Mouse (Mus musculus) kidney, embryonic 15.5 days (tissue): ENCODE measurements at regions not wholly inside any gene's neighbourhood (a gene's known extent, or its start where the extent isn't known, plus 50 kb on each side); places are given as distances from the start of the nearest gene placed in this dataset.
A peak's percentile ranks its signal among the peaks of the same experiment; 100 is the strongest.

ENCODE experiments used
- ATAC-seq: fragments of 200-750 bp; cut with Nextera tagmentation; replicated peaks from 2 replicates; pipeline ENCODE4 v1.8.0; 2017; ENCODE audit warnings: moderate TSS enrichment; ENCODE audit not compliant: low FRiP score
- H3K27ac ChIP-seq: fragments of 300-500 bp; sonication (generic); 2 replicates; pipeline ENCODE4 v1.5.1; 2015; ENCODE audit warnings: mild to moderate bottlenecking, inconsistent platforms
- H3K27me3 ChIP-seq: fragments of 300-500 bp; sonication (generic); 2 replicates; pipeline ENCODE4 v1.6.1; 2015; ENCODE audit warnings: inconsistent platforms
- H3K36me3 ChIP-seq: fragments of 300-500 bp; sonication (generic); 2 replicates; pipeline ENCODE4 v1.6.1; 2015; ENCODE audit warnings: inconsistent platforms
- H3K4me1 ChIP-seq: fragments of 300-500 bp; sonication (generic); 2 replicates; pipeline ENCODE4 v1.6.1; 2015; ENCODE audit warnings: inconsistent platforms
- H3K4me2 ChIP-seq: fragments of 300-500 bp; sonication (generic); 2 replicates; pipeline ENCODE4 v1.6.1; 2015; ENCODE audit warnings: moderate library complexity, mild to moderate bottlenecking, inconsistent platforms
- H3K4me3 ChIP-seq: fragments of 300-500 bp; sonication (generic); replicated peaks from 2 replicates; pipeline ENCODE4 v1.5.1; 2015; ENCODE audit warnings: mild to moderate bottlenecking, inconsistent platforms
- H3K9ac ChIP-seq: fragments of 300-500 bp; sonication (generic); 2 replicates; pipeline ENCODE4 v1.6.1; 2015; ENCODE audit warnings: mild to moderate bottlenecking, inconsistent platforms
- H3K9me3 ChIP-seq: fragments of 300-500 bp; sonication (generic); replicated peaks from 2 replicates; pipeline ENCODE4 v1.6.1; 2016; ENCODE audit warnings: inconsistent platforms
- WGBS: fragments of 180-500 bp; shearing (Covaris S2); methylation state at CpG from one replicate; pipeline ENCODE4 v1.1.7; 2015; ENCODE audit warnings: mixed read lengths; 5-methylcytosine and 5-hydroxymethylcytosine counted together

GRCm38 (mm10) chr12:62404558-62404957 lies 881.6 kb downstream of the Lrfn5 start:
- no peaks in the 10 kb centered on the region for H3K9me3 ChIP-seq
- H3K36me3 ChIP-seq = no peaks in the 10 kb centered on the region
- no peak overlapping the region for H3K27ac ChIP-seq
- no peak overlapping the region for H3K4me2 ChIP-seq
- no peak overlapping the region for H3K4me3 ChIP-seq
- no peak overlapping the region for H3K9ac ChIP-seq
- no peaks in the 10 kb centered on the region for H3K4me1 ChIP-seq
- WGBS = 55% methylated on average over 2 of the region's 2 CpGs
- H3K27me3 ChIP-seq = no peaks in the 10 kb centered on the region
- ATAC-seq = no peak

- Histone ChIP-seq H3K36me3 (no peaks in the 10 kb centered on the region), H3K4me1 (no peaks in the 10 kb centered on the region), H3K9ac (no peak overlapping the region), H3K9me3 (no peaks in the 10 kb centered on the region), H3K4me2 (no peak overlapping the region), H3K4me3 (no peak overlapping the region), H3K27ac (no peak overlapping the region), H3K27me3 (no peaks in the 10 kb centered on the region)
- WGBS = 64% methylated on average over 2 of the region's 2 CpGs
- no peak for ATAC-seq
Observed at GRCm38 (mm10) chr12:62428692-62429091, 905.7 kb downstream of the Lrfn5 start.

GRCm38 (mm10) chr12:62450618-62451017 lies 927.7 kb downstream of the Lrfn5 start:
- Histone ChIP-seq H3K36me3 (no peaks in the 10 kb centered on the region), H3K4me2 (no peak overlapping the region), H3K4me1 (no peaks in the 10 kb centered on the region), H3K27me3 (no peaks in the 10 kb centered on the region), H3K27ac (no peak overlapping the region), H3K9ac (no peak overlapping the region), H3K4me3 (no peak overlapping the region), H3K9me3 (no peaks in the 10 kb centered on the region)
- 84% methylated on average over 1 of the region's 1 CpGs for WGBS
- ATAC-seq = no peak

- Histone ChIP-seq H3K27me3 (no peaks in the 10 kb centered on the region), H3K4me3 (no peak overlapping the region), H3K9ac (no peak overlapping the region), H3K9me3 (no peaks in the 10 kb centered on the region), H3K36me3 (no peaks in the 10 kb centered on the region), H3K4me1 (no peaks in the 10 kb centered on the region), H3K27ac (no peak overlapping the region), H3K4me2 (no peak overlapping the region)
- WGBS = 85% methylated on average over 3 of the region's 3 CpGs
- ATAC-seq = no peak
Observed at GRCm38 (mm10) chr12:62483382-62483781, 960.4 kb downstream of the Lrfn5 start.

- no peaks in the 10 kb centered on the region for H3K9me3 ChIP-seq
- WGBS = 49% methylated on average over 1 of the region's 1 CpGs
- no peak overlapping the region for H3K4me3 ChIP-seq
- no peak overlapping the region for H3K4me2 ChIP-seq
- no peaks in the 10 kb centered on the region for H3K36me3 ChIP-seq
- H3K4me1 ChIP-seq = no peaks in the 10 kb centered on the region
- ATAC-seq = 0 out of 2 replicates have a peak, but pooled peaks have one; percentile 40
- H3K27me3 ChIP-seq = no peaks in the 10 kb centered on the region
- no peak overlapping the region for H3K27ac ChIP-seq
- H3K9ac ChIP-seq = no peak overlapping the region
Observed at GRCm38 (mm10) chr12:62528524-62528923, 1005.6 kb downstream of the Lrfn5 start.

GRCm38 (mm10) chr12:62552384-62552783 lies 1029.4 kb downstream of the Lrfn5 start:
- H3K4me2 ChIP-seq = no peak overlapping the region
- H3K36me3 ChIP-seq = no peaks in the 10 kb centered on the region
- H3K27me3 ChIP-seq = no peaks in the 10 kb centered on the region
- H3K9ac ChIP-seq = no peak overlapping the region
- ATAC-seq = no peak
- no peak overlapping the region for H3K27ac ChIP-seq
- no peaks in the 10 kb centered on the region for H3K4me1 ChIP-seq
- H3K4me3 ChIP-seq = no peak overlapping the region
- no peaks in the 10 kb centered on the region for H3K9me3 ChIP-seq
- 68% methylated on average over 2 of the region's 2 CpGs for WGBS

- no peaks in the 10 kb centered on the region for H3K36me3 ChIP-seq
- no peaks in the 10 kb centered on the region for H3K9me3 ChIP-seq
Observed at GRCm38 (mm10) chr12:62554622-62555021, 1031.7 kb downstream of the Lrfn5 start.

GRCm38 (mm10) chr12:62563799-62564198 lies 1040.8 kb downstream of the Lrfn5 start:
- Histone ChIP-seq H3K4me2 (no peak overlapping the region), H3K4me3 (no peak overlapping the region), H3K9me3 (no peaks in the 10 kb centered on the region), H3K9ac (no peak overlapping the region), H3K27ac (no peak overlapping the region), H3K36me3 (no peaks in the 10 kb centered on the region), H3K4me1 (no peaks in the 10 kb centered on the region), H3K27me3 (no peaks in the 10 kb centered on the region)
- 70% methylated on average over 5 of the region's 5 CpGs for WGBS
- no peak for ATAC-seq

More at GRCm38 (mm10) chr12:62554622-62555021, 1031.7 kb downstream of the Lrfn5 start:
- no peak overlapping the region for H3K4me2 ChIP-seq
- ATAC-seq = no peak
- H3K9ac ChIP-seq = no peak overlapping the region
- no peak overlapping the region for H3K4me3 ChIP-seq
- H3K27ac ChIP-seq = no peak overlapping the region
- H3K4me1 ChIP-seq = no peaks in the 10 kb centered on the region
- no peaks in the 10 kb centered on the region for H3K27me3 ChIP-seq
